Mouse (Mus musculus) heart, adult 2 months (tissue): ENCODE data around the gene Wfdc18.

Experiments
- CTCF ChIP-seq: fragments of 200-600 bp; IDR thresholded peaks from 2 replicates; pipeline ENCODE4 v1.8.1; 2022; ENCODE audit warnings: antibody characterized with exemption, mild to moderate bottlenecking, moderate library complexity
- POLR2A ChIP-seq: fragments of 200-500 bp; IDR thresholded peaks from 2 replicates; pipeline ENCODE4 v1.6.1; 2011; ENCODE audit warnings: mild to moderate bottlenecking, low read depth, low read length, control low read depth; ENCODE audit not compliant: insufficient read depth

- no peak for TF ChIP-seq CTCF
- TF ChIP-seq POLR2A: no peak
Measured at GRCm38 (mm10) chr11:83746152-83746551, 37.3 kb downstream of the Wfdc18 start.
